Mouse (Mus musculus) stomach, postnatal 0 days (tissue): ENCODE data around the gene Suclg1.

Experiments used
- CTCF ChIP-seq: IDR thresholded peaks from 2 replicates; pipeline ENCODE4 v1.5.1; 2016; ENCODE audit warnings: antibody characterized with exemption, low read depth, mild to moderate bottlenecking, moderate library complexity
- EP300 ChIP-seq: optimal IDR thresholded peaks from 2 replicates; pipeline ENCODE3; 2016; ENCODE audit warnings: antibody characterized with exemption

GRCm38 (mm10) chr6:73210445-73210972, 37.7 kb upstream of the Suclg1 start:
- no peak for TF ChIP-seq CTCF
- no peak for TF ChIP-seq EP300
